Comparison of ENCODE assay signal across 8 mouse cellular contexts in genomic region chr6:40435151-40436046, GRCm38 (mm10). TPM values are rescaled to one million over a fixed set of nuclear protein-coding genes. Genes with fewer than 3 reads are reported as not detected.
A peak's percentile ranks its signal among the peaks of the same experiment; 100 is the strongest.
DNase-seq lines count a peak whose midpoint lies in the region; ATAC-seq and TF ChIP-seq lines count a peak whose summit lies in the region.

No protein-coding gene starts in this region.

- peak overlapping the region; percentile 91 for H3K4me2 ChIP-seq in lung, embryonic 16.5 days (ENCODE audit: low read depth, low read length)

- H3K9me3 ChIP-seq in ES-Bruce4 (replicated peaks; ENCODE audit: control insufficient read depth, insufficient read depth, low read length, poor library complexity, severe bottlenecking) = no peaks in the 10 kb centered on the region
- no peaks in the 10 kb centered on the region for H3K9me3 ChIP-seq in forebrain, embryonic 10.5 days
- H3K9me3 ChIP-seq in lung, embryonic 16.5 days (ENCODE audit: control insufficient read depth, low read length) = no peaks in the 10 kb centered on the region

- no peak for TF ChIP-seq CTCF in ES-Bruce4 (IDR thresholded peaks at IDR 0.05; ENCODE audit: low read depth, low read length)
- no peak for TF ChIP-seq CTCF in bone marrow, adult 2 months (IDR thresholded peaks at IDR 0.05; ENCODE audit: control insufficient read depth, insufficient read depth, low read length)

- WGBS in bone marrow, adult 2 months = under 1% methylated on average over 66 of the region's 72 CpGs
- WGBS in forebrain, embryonic 10.5 days = under 1% methylated on average over 68 of the region's 72 CpGs
- under 1% methylated on average over 57 of the region's 72 CpGs for WGBS in lung, embryonic 16.5 days

- no peaks in the 10 kb centered on the region for H3K36me3 ChIP-seq in ES-Bruce4 (ENCODE audit: control insufficient read depth, insufficient read depth, low read length, poor library complexity, severe bottlenecking)
- no peaks in the 10 kb centered on the region for H3K36me3 ChIP-seq in forebrain, embryonic 10.5 days (replicated peaks)
- no peaks in the 10 kb centered on the region for H3K36me3 ChIP-seq in lung, embryonic 16.5 days (ENCODE audit: control insufficient read depth, insufficient read depth, low read length)

- TF ChIP-seq POLR2A in ES-Bruce4 (IDR thresholded peaks at IDR 0.05; ENCODE audit: insufficient read depth, low read length) = no peak
- no peak for TF ChIP-seq POLR2A in bone marrow, adult 2 months (IDR thresholded peaks at IDR 0.05; ENCODE audit: borderline replicate concordance, control insufficient read depth, low read depth, low read length)

- ATAC-seq in lung, embryonic 16.5 days (ENCODE audit: low read depth) = peak; percentile 70

- TF ChIP-seq EP300 in ES-Bruce4 (IDR thresholded peaks at IDR 0.05; ENCODE audit: insufficient read depth, low read depth, low read length) = no peak

- H3K9ac ChIP-seq in ES-Bruce4 (ENCODE audit: low read depth, poor library complexity, severe bottlenecking) = peak overlapping the region; percentile 81
- H3K9ac ChIP-seq in lung, embryonic 16.5 days (ENCODE audit: low read length) = peak overlapping the region; percentile 89

- peak; percentile 67 for DNase-seq in forebrain, embryonic 10.5 days (ENCODE audit: extremely low spot score, low spot score)
- peak; percentile 25 for DNase-seq in heart, postnatal 4 days
- peak; percentile 55 to 70 for DNase-seq in layer of hippocampus, adult 8-10 months (ENCODE audit: low spot score in 2 of 2)
- DNase-seq in ovary, postnatal 36 days (ENCODE audit: low spot score) = peak; percentile 34
- peak; percentile 24 to 36 for DNase-seq in urinary bladder, postnatal 36 days (ENCODE audit: low spot score in 2 of 2)

- H3K27ac ChIP-seq in ES-Bruce4 (ENCODE audit: insufficient read depth, low read length) = no peak overlapping the region
- peak overlapping the region; percentile 53; the same call in 1 of the 2 replicates for H3K27ac ChIP-seq in bone marrow, adult 2 months (ENCODE audit: control insufficient read depth, insufficient read depth, low read depth, low read length, poor library complexity)
- peak overlapping the region; percentile 96 for H3K27ac ChIP-seq in forebrain, embryonic 10.5 days
- peak overlapping the region; percentile 49; the same call in 1 of the 2 replicates for H3K27ac ChIP-seq in lung, embryonic 16.5 days (ENCODE audit: low read length)

- peak overlapping the region; percentile 82 for H3K4me3 ChIP-seq in ES-Bruce4 (ENCODE audit: low read depth, low read length)
- peak overlapping the region; percentile 70 for H3K4me3 ChIP-seq in bone marrow, adult 2 months (replicated peaks; ENCODE audit: control insufficient read depth, low read depth, low read length)
- peak overlapping the region; percentile 93 for H3K4me3 ChIP-seq in forebrain, embryonic 10.5 days
- H3K4me3 ChIP-seq in lung, embryonic 16.5 days (ENCODE audit: low read length) = peak overlapping the region; percentile 70

- peaks cover 7% of the 10 kb centered on the region for H3K27me3 ChIP-seq in ES-Bruce4 (ENCODE audit: control insufficient read depth, insufficient read depth, low read length, poor library complexity, severe bottlenecking)
- peaks cover 28% of the 10 kb centered on the region for H3K27me3 ChIP-seq in forebrain, embryonic 10.5 days (ENCODE audit: poor library complexity, severe bottlenecking)
- peaks cover 5% of the 10 kb centered on the region; the same call in 1 of the 2 replicates for H3K27me3 ChIP-seq in lung, embryonic 16.5 days (ENCODE audit: control insufficient read depth, insufficient read depth, low read depth, low read length)

- no peaks in the 10 kb centered on the region for H3K4me1 ChIP-seq in ES-Bruce4 (ENCODE audit: control insufficient read depth, insufficient read depth, low read length)
- H3K4me1 ChIP-seq in bone marrow, adult 2 months (ENCODE audit: control insufficient read depth, insufficient read depth, low read length) = peaks cover 8% of the 10 kb centered on the region; the same call in 1 of the 2 replicates
- H3K4me1 ChIP-seq in forebrain, embryonic 10.5 days = peaks cover 24% of the 10 kb centered on the region
- peaks cover 9% of the 10 kb centered on the region for H3K4me1 ChIP-seq in lung, embryonic 16.5 days (replicated peaks; ENCODE audit: control insufficient read depth, insufficient read depth, low read length)

RNA-seq across cellular contexts. Expression of gene E330009J07Rik, which starts 0.5 kb away (rescaled TPM):
- 5.8 and 6.4 TPM in 2 replicates for polyA plus RNA-seq in ES-Bruce4 (2011; ENCODE audit: insufficient read depth, insufficient read length, low read depth, missing spikeins)
- polyA plus RNA-seq in bone marrow, adult 2 months (2011; ENCODE audit: insufficient read depth, insufficient read length, low replicate concordance, missing spikeins) = 1.5 and 3.8 TPM in 2 replicates
- 13.9 and 16.2 TPM in 2 replicates for polyA plus RNA-seq in forebrain, embryonic 10.5 days (2016; fragmentation: Nextera tagmentation; extraction: Ambion mirVana)
- total RNA-seq in heart, postnatal 4 days (2021) = 1 to 10 TPM; 3.1 to 3.7 TPM
- total RNA-seq in layer of hippocampus, adult 8-10 months (2022) = 10 to 100 TPM; 40.4 to 53.1 (median 45.7) TPM
- 8.6 and 9.6 TPM in 2 replicates for polyA plus RNA-seq in lung, embryonic 16.5 days (2015; fragmentation: Nextera tagmentation; extraction: Ambion mirVana)

RNA-seq across cellular contexts. Expression of gene Wee2, which starts 3.5 kb away (rescaled TPM):
- not detected in 2 replicates for polyA plus RNA-seq in ES-Bruce4 (2011; ENCODE audit: insufficient read depth, insufficient read length, low read depth, missing spikeins)
- not detected in 2 replicates for polyA plus RNA-seq in bone marrow, adult 2 months (2011; ENCODE audit: insufficient read depth, insufficient read length, low replicate concordance, missing spikeins)
- 0.05 and 0.06 TPM in 2 replicates for polyA plus RNA-seq in forebrain, embryonic 10.5 days (2016; fragmentation: Nextera tagmentation; extraction: Ambion mirVana)
- total RNA-seq in heart, postnatal 4 days (2021) = not detected
- total RNA-seq in layer of hippocampus, adult 8-10 months (2022) = under 1 TPM in 1 of 4 experiments, not detected in 3; 0.16 TPM
- 0.08 TPM in 1 of 2 replicates, not detected in the other for polyA plus RNA-seq in lung, embryonic 16.5 days (2015; fragmentation: Nextera tagmentation; extraction: Ambion mirVana)

RNA-seq across cellular contexts. Expression of gene Ssbp1, which starts 35.8 kb away (rescaled TPM):
- 130 and 143 TPM in 2 replicates for polyA plus RNA-seq in ES-Bruce4 (2011; ENCODE audit: insufficient read depth, insufficient read length, low read depth, missing spikeins)
- polyA plus RNA-seq in bone marrow, adult 2 months (2011; ENCODE audit: insufficient read depth, insufficient read length, low replicate concordance, missing spikeins) = 48.1 and 71.7 TPM in 2 replicates
- 237 and 245 TPM in 2 replicates for polyA plus RNA-seq in forebrain, embryonic 10.5 days (2016; fragmentation: Nextera tagmentation; extraction: Ambion mirVana)
- total RNA-seq in heart, postnatal 4 days (2021) = 10 to 100 TPM; 37.5 to 39.9 TPM
- total RNA-seq in layer of hippocampus, adult 8-10 months (2022) = 10 to 100 TPM; 26.2 to 35.5 (median 32.6) TPM
- 130 and 142 TPM in 2 replicates for polyA plus RNA-seq in lung, embryonic 16.5 days (2015; fragmentation: Nextera tagmentation; extraction: Ambion mirVana)

RNA-seq across cellular contexts. Expression of gene Tas2r137, which starts 55.6 kb away (rescaled TPM):
- 0.94 TPM in 1 of 2 replicates, not detected in the other for polyA plus RNA-seq in ES-Bruce4 (2011; ENCODE audit: insufficient read depth, insufficient read length, low read depth, missing spikeins)
- polyA plus RNA-seq in bone marrow, adult 2 months (2011; ENCODE audit: insufficient read depth, insufficient read length, low replicate concordance, missing spikeins) = not detected in 2 replicates
- not detected in 2 replicates for polyA plus RNA-seq in forebrain, embryonic 10.5 days (2016; fragmentation: Nextera tagmentation; extraction: Ambion mirVana)
- total RNA-seq in heart, postnatal 4 days (2021) = not detected
- total RNA-seq in layer of hippocampus, adult 8-10 months (2022) = not detected
- polyA plus RNA-seq in lung, embryonic 16.5 days (2015; fragmentation: Nextera tagmentation; extraction: Ambion mirVana) = not detected in 2 replicates

RNA-seq across cellular contexts. Expression of gene Tas2r108, which starts 57.9 kb away (rescaled TPM):
- 0.60 and 0.67 TPM in 2 replicates for polyA plus RNA-seq in ES-Bruce4 (2011; ENCODE audit: insufficient read depth, insufficient read length, low read depth, missing spikeins)
- not detected in 2 replicates for polyA plus RNA-seq in bone marrow, adult 2 months (2011; ENCODE audit: insufficient read depth, insufficient read length, low replicate concordance, missing spikeins)
- 0.19 and 0.21 TPM in 2 replicates for polyA plus RNA-seq in forebrain, embryonic 10.5 days (2016; fragmentation: Nextera tagmentation; extraction: Ambion mirVana)
- total RNA-seq in heart, postnatal 4 days (2021) = not detected
- total RNA-seq in layer of hippocampus, adult 8-10 months (2022) = under 1 TPM in 1 of 4 experiments, not detected in 3; 0.33 TPM
- polyA plus RNA-seq in lung, embryonic 16.5 days (2015; fragmentation: Nextera tagmentation; extraction: Ambion mirVana) = not detected in 2 replicates
